Mouse (Mus musculus) CH12.LX (cell line): ENCODE results near the gene Nub1. TPM values are rescaled to one million over a fixed set of nuclear protein-coding genes. Genes with fewer than 3 reads are reported as not detected.

Experiments used
- DNase-seq: peaks from one replicate; pipeline ENCODE4 v3.0.0-alpha.2; 2013; ENCODE audit errors: extremely low read depth
- H3K27ac ChIP-seq: 2 replicates; pipeline ENCODE4 v1.5.1; 2012; ENCODE audit warnings: low read depth, mild to moderate bottlenecking, control low read depth, moderate library complexity; ENCODE audit not compliant: insufficient read depth
- H3K27me3 ChIP-seq: replicated peaks from 2 replicates; pipeline ENCODE3; 2012; ENCODE audit warnings: inconsistent platforms
- H3K36me3 ChIP-seq, 2 experiments: replicated peaks in 1 of 2; 2 replicates each; pipeline versions ENCODE3 to v1.6.1; 2012; ENCODE audit warnings: inconsistent platforms in 1 of 2, low read length in 1 of 2, mild to moderate bottlenecking in 1 of 2, mixed read lengths in 1 of 2, moderate library complexity in 1 of 2; ENCODE audit not compliant: control insufficient read depth in 1 of 2, insufficient read depth in 1 of 2
- H3K4me1 ChIP-seq, 2 experiments: 2 replicates each; pipeline ENCODE4 v1.6.1; 2012; ENCODE audit warnings: inconsistent platforms in 1 of 2, moderate library complexity in 1 of 2; ENCODE audit not compliant: insufficient read depth in 2 of 2, control insufficient read depth in 1 of 2
- H3K4me2 ChIP-seq: 2 replicates; pipeline ENCODE4 v1.6.1; 2012; ENCODE audit warnings: low read depth, mild to moderate bottlenecking, control low read depth; ENCODE audit not compliant: poor library complexity, insufficient read depth, severe bottlenecking
- H3K4me3 ChIP-seq, 3 experiments: fragments of 150-350 bp in 1 of 3; sonication (generic) in 1 of 3; replicated peaks in 1 of 3; 2 replicates each; pipeline versions ENCODE3 to v1.5.1; 2011 to 2012; ENCODE audit warnings: low read depth in 2 of 3, low read length in 2 of 3, mild to moderate bottlenecking in 2 of 3, moderate library complexity in 2 of 3, control low read depth in 1 of 3, improper control_type of control experiment in 1 of 3, inconsistent platforms in 1 of 3, mixed read lengths in 1 of 3; ENCODE audit not compliant: poor library complexity in 1 of 3
- H3K79me2 ChIP-seq: replicated peaks from 2 replicates; pipeline ENCODE4 v1.6.1; 2012; ENCODE audit warnings: mild to moderate bottlenecking, moderate library complexity; ENCODE audit not compliant: control insufficient read depth, poor library complexity, insufficient read depth, severe bottlenecking; ENCODE audit errors: extremely low read depth
- H3K9ac ChIP-seq: 2 replicates; pipeline ENCODE4 v1.6.1; 2012; ENCODE audit warnings: low read depth, mild to moderate bottlenecking, control low read depth, moderate library complexity; ENCODE audit not compliant: insufficient read depth
- H3K9me3 ChIP-seq: replicated peaks from 2 replicates; pipeline ENCODE3; 2012; ENCODE audit warnings: low read length, inconsistent platforms, mixed read lengths
- BHLHE40 ChIP-seq: IDR thresholded peaks from 2 replicates; pipeline ENCODE4 v1.6.1; 2011; ENCODE audit warnings: mild to moderate bottlenecking, low read depth, low read length, improper control_type of control experiment
- CHD1 ChIP-seq: IDR thresholded peaks from 2 replicates; pipeline ENCODE4 v1.6.1; 2012; ENCODE audit warnings: low read depth, low read length, improper control_type of control experiment, inconsistent platforms
- CHD2 ChIP-seq: IDR thresholded peaks from 2 replicates; pipeline ENCODE4 v1.6.1; 2011; ENCODE audit warnings: low read length, improper control_type of control experiment
- ELF1 ChIP-seq: IDR thresholded peaks from 2 replicates; pipeline ENCODE4 v1.6.1; 2014; ENCODE audit warnings: low read depth, mild to moderate bottlenecking, inconsistent platforms, low read length, improper control_type of control experiment
- EP300 ChIP-seq: IDR thresholded peaks from 2 replicates; pipeline ENCODE4 v1.6.1; 2011; ENCODE audit warnings: low read length, improper control_type of control experiment
- ETS1 ChIP-seq: conservative IDR thresholded peaks from 2 replicates; pipeline ENCODE4 v1.6.1; 2012; ENCODE audit warnings: low read depth, mild to moderate bottlenecking, inconsistent platforms, low read length, improper control_type of control experiment, moderate library complexity
- GABPA ChIP-seq: IDR thresholded peaks from 2 replicates; pipeline ENCODE4 v1.6.1; 2012; ENCODE audit warnings: low read depth, low read length, improper control_type of control experiment, inconsistent platforms; ENCODE audit not compliant: insufficient replicate concordance
- HCFC1 ChIP-seq: IDR thresholded peaks from 2 replicates; pipeline ENCODE4 v1.6.1; 2012; ENCODE audit warnings: low read depth, mild to moderate bottlenecking, inconsistent platforms, low read length, improper control_type of control experiment
- IRF4 ChIP-seq: IDR thresholded peaks from 2 replicates; pipeline ENCODE4 v1.6.1; 2014; ENCODE audit warnings: low read depth, mild to moderate bottlenecking, inconsistent platforms, low read length, improper control_type of control experiment
- JUN ChIP-seq: IDR thresholded peaks from 2 replicates; pipeline ENCODE4 v1.6.1; 2011; ENCODE audit warnings: low read depth, mild to moderate bottlenecking, low read length, improper control_type of control experiment, moderate library complexity; ENCODE audit not compliant: insufficient read depth
- KAT2A ChIP-seq: IDR thresholded peaks from 2 replicates; pipeline ENCODE4 v1.6.1; 2012; ENCODE audit warnings: low read length, improper control_type of control experiment, inconsistent platforms; ENCODE audit not compliant: insufficient replicate concordance
- MAFK ChIP-seq: IDR thresholded peaks from 2 replicates; pipeline ENCODE4 v1.6.1; 2011; ENCODE audit warnings: low read length, improper control_type of control experiment; ENCODE audit not compliant: insufficient replicate concordance
- MAX ChIP-seq: IDR thresholded peaks from 2 replicates; pipeline ENCODE4 v1.6.1; 2011; ENCODE audit warnings: low read length, improper control_type of control experiment
- MAZ ChIP-seq: IDR thresholded peaks from 2 replicates; pipeline ENCODE4 v1.6.1; 2012; ENCODE audit warnings: low read depth, mild to moderate bottlenecking, inconsistent platforms, low read length, improper control_type of control experiment, moderate library complexity
- MEF2A ChIP-seq: IDR thresholded peaks from 2 replicates; pipeline ENCODE4 v1.6.1; 2014; ENCODE audit warnings: low read depth, mild to moderate bottlenecking, inconsistent platforms, low read length, improper control_type of control experiment, borderline replicate concordance
- MXI1 ChIP-seq: IDR thresholded peaks from 2 replicates; pipeline ENCODE4 v1.6.1; 2011; ENCODE audit warnings: mild to moderate bottlenecking, low read depth, low read length, improper control_type of control experiment
- MYC ChIP-seq: IDR thresholded peaks from 2 replicates; pipeline ENCODE4 v1.6.1; 2011; ENCODE audit warnings: low read depth, mild to moderate bottlenecking, improper control_type of control experiment, low read length
- NELFE ChIP-seq: IDR thresholded peaks from 2 replicates; pipeline ENCODE4 v1.6.1; 2011; ENCODE audit warnings: low read depth, low read length, improper control_type of control experiment
- NRF1 ChIP-seq: IDR thresholded peaks from 2 replicates; pipeline ENCODE4 v1.6.1; 2014; ENCODE audit warnings: low read depth, mild to moderate bottlenecking, inconsistent platforms, low read length, improper control_type of control experiment, moderate library complexity
- PAX5 ChIP-seq: IDR thresholded peaks from 2 replicates; pipeline ENCODE4 v1.6.1; 2012; ENCODE audit warnings: low read length, inconsistent platforms, mixed read lengths
- POLR2A ChIP-seq: IDR thresholded peaks from 2 replicates; pipeline ENCODE4 v1.6.1; 2011; ENCODE audit warnings: low read depth, mild to moderate bottlenecking, improper control_type of control experiment, low read length
- POLR2AphosphoS2 ChIP-seq: IDR thresholded peaks from 2 replicates; pipeline ENCODE4 v1.6.1; 2011; ENCODE audit warnings: low read depth, low read length, improper control_type of control experiment
- SIN3A ChIP-seq: IDR thresholded peaks from 2 replicates; pipeline ENCODE4 v1.6.1; 2012; ENCODE audit warnings: low read length, improper control_type of control experiment, inconsistent platforms
- SMC3 ChIP-seq: IDR thresholded peaks from 2 replicates; pipeline ENCODE4 v1.6.1; 2011; ENCODE audit warnings: low read depth, low read length, improper control_type of control experiment
- TBP ChIP-seq: conservative IDR thresholded peaks from 2 replicates; pipeline ENCODE4 v1.6.1; 2011; ENCODE audit warnings: low read depth, low read length, improper control_type of control experiment
- TCF12 ChIP-seq: IDR thresholded peaks from 2 replicates; pipeline ENCODE4 v1.6.1; 2014; ENCODE audit warnings: low read depth, mild to moderate bottlenecking, inconsistent platforms, low read length, improper control_type of control experiment
- USF2 ChIP-seq: conservative IDR thresholded peaks from 2 replicates; pipeline ENCODE4 v1.6.1; 2011; ENCODE audit warnings: low read depth, low read length, improper control_type of control experiment
- ZC3H11A ChIP-seq: IDR thresholded peaks from 2 replicates; pipeline ENCODE4 v1.6.1; 2012; ENCODE audit warnings: low read depth, mild to moderate bottlenecking, inconsistent platforms, low read length, improper control_type of control experiment
- ZNF384 ChIP-seq: IDR thresholded peaks from 2 replicates; pipeline ENCODE4 v1.6.1; 2012; ENCODE audit warnings: low read depth, low read length, improper control_type of control experiment, inconsistent platforms
- dilution Hi-C: fragments of 300-500 bp; cut with MboI; formaldehyde crosslinking; loops from 2 replicates; pipeline ENCODE4 v1.14.3; 2020; ENCODE audit warnings: low sequenced_read_pairs; ENCODE audit not compliant: extremely low pct_unique_long_range_greater_than_20kb, extremely low pct_ligation_motif_present
- in situ Hi-C: fragments of 300-500 bp; cut with MboI; formaldehyde crosslinking; loops from 3 replicates; pipeline ENCODE4 v1.14.3; 2019; ENCODE audit warnings: low sequenced_read_pairs, low pct_ligation_motif_present, low pct_unique_long_range_greater_than_20kb, mixed read lengths
- polyA plus RNA-seq: library from polyadenylated mRNA; unstranded; fragments of >175 nt; gene quantifications from 2 replicates; pipeline ENCODE4 v1.2.1, GENCODE M21; 2012; ENCODE audit warnings: low read depth; ENCODE audit not compliant: insufficient read length
- total RNA-seq, 2 experiments: library from RNA; depleted of rRNA; stranded (reverse); fragments of 300-350 nt in 1 of 2; fragments of >200 nt in 1 of 2; gene quantifications; 2 replicates each; pipeline ENCODE4 v1.2.3; 2012 to 2014

Nub1 gene
- total and polyA plus RNA-seq, 3 experiments: 58.1 to 83.2 (median 69.3) TPM

DNA sequence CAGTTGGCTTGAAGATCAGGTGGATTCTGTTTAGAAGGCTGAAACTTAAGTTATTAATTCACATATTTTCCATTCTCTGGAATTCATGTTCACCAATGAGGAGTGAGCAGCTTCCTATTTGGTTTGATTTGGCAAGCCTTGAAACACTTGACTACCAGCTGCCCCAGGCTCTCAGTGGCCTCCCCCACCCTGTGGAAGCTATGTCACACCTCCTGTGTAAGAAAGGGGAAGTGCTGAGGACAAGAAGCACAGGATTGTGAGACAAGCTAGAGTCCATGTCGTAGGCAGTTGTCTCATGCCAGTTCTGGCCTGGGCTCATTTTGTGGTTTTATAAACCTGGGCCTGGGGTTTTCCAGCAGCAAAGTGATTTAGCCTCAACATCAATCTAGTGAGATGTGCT, 2.4 kb downstream of the Nub1 start:
- Histone ChIP-seq H3K4me3 (peak overlapping the region in 1 of 3 experiments; percentile 67), H3K36me3 (peaks cover 34 to 45% of the 10 kb centered on the region in 2 experiments), H3K79me2 (peaks cover 35% of the 10 kb centered on the region), H3K27me3 (no peaks in the 10 kb centered on the region), H3K4me2 (peak overlapping the region; percentile 86), H3K9ac (peak overlapping the region; percentile 91), H3K27ac (peak overlapping the region; percentile 92), H3K9me3 (no peaks in the 10 kb centered on the region), H3K4me1 (peaks cover 8 to 12% of the 10 kb centered on the region in 2 experiments)
- TF ChIP-seq USF2 (no peak), POLR2AphosphoS2 (no peak), TBP (peak; percentile 69), NELFE (0 out of 2 replicates have a peak, but pooled peaks have one; percentile 29), MYC (peak; percentile 68; the same call in 1 of the 2 replicates), EP300 (peak; percentile 69), MAX (peak; percentile 83), HCFC1 (peak; percentile 39), ZNF384 (no peak), TCF12 (peak; percentile 84), MXI1 (peak; percentile 84), MEF2A (peak; percentile 54; the same call in 1 of the 2 replicates), SMC3 (peak; percentile 14; the same call in 1 of the 2 replicates), SIN3A (peak; percentile 95), ELF1 (peak; percentile 69), MAFK (0 out of 2 replicates have a peak, but pooled peaks have one; percentile 14), POLR2A (peak; percentile 53), CHD1 (no peak), ETS1 (peak; percentile 81), KAT2A (0 out of 2 replicates have a peak, but pooled peaks have one; percentile 34), JUN (no peak), PAX5 (no peak), GABPA (no peak), IRF4 (peak; percentile 68), NRF1 (no peak), CHD2 (peak; percentile 76), ZC3H11A (no peak), MAZ (peak; percentile 85), BHLHE40 (peak; percentile 84)
- dilution Hi-C loops (no loop called here), in situ Hi-C loops (no loop called here)
- peak; percentile 93 for DNase-seq
